Mouse (Mus musculus) heart, adult 10 weeks (tissue): ENCODE results near the gene E030018B13Rik. TPM values are rescaled to one million over a fixed set of nuclear protein-coding genes. Genes with fewer than 3 reads are reported as not detected.

Experiments used
- polyA plus RNA-seq: library from polyadenylated mRNA; stranded (reverse); fragments of 350-450 nt; fragmentation: Illumina TruSeq; extraction: RNeasy Lipid Tissue Mini Kit (QIAGEN cat#74804); gene quantifications from one replicate; pipeline ENCODE4 v1.2.3, GENCODE M21; 2014; ENCODE audit warnings: low read depth, low replicate concordance

Gene E030018B13Rik
- polyA plus RNA-seq = not detected

GRCm38 (mm10) chr7:63916268-63916907, at the start of gene E030018B13Rik:
TSS of gene E030018B13Rik (plus strand) at chr7:63916857.

GRCm38 (mm10) chr7:63938914-63939396, 22.3 kb downstream of the E030018B13Rik start, which contains the start of gene Klf13:
TSS of gene Klf13 (minus strand) at chr7:63938915.

Other genes with a start within 250 kb of the E030018B13Rik start
- gene Klf13, start 22.1 kb downstream of the E030018B13Rik start, polyA plus RNA-seq = 19.7 TPM
- not detected for gene Trpm1, start 237.0 kb downstream of the E030018B13Rik start, polyA plus RNA-seq